Comparison of ENCODE assay signal across 16 mouse cellular contexts in the genomic region with DNA sequence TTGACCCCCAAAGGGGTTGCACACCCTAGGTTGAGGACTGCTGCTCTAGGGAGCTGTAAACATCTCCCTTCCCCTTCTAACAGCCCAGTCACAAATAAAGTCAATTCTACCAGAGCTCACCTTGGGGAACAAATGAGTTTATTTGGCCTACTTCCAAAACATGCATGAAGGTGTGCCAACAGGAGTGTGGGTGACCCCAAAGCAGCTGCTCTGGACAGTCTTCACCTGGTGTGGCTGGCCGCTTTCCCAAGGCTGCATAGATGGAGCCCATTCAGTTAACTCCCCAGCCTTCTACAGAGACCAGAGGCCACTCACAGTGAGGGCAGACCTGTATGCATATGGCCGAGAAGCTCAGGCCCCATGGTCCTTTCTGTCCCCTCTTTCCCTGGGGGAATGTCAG. TPM values are rescaled to one million over a fixed set of nuclear protein-coding genes. Genes with fewer than 3 reads are reported as not detected.
"Had no signal": no experiment of that assay in that cellular context is flagged by ENCODE, and none has a peak within 500 bp of the region (broad histone marks: within the 10 kb centered on the region; RNA-seq: fewer than 3 reads in every experiment).

No protein-coding gene starts in this region.

- ATAC-seq: hindbrain, postnatal 0 days; inflammation-experienced regulatory T-cells, adult 6 months had no signal

- DNase-seq: liver, embryonic 13.5 days; lung, adult 2 months; lung, postnatal 14 days; lung, postnatal 4 days; midbrain, embryonic 14.5 days; retina, postnatal 1 day; right cerebral cortex, postnatal 25 days; spleen, adult 18-20 months; thymus, adult 2 months; thymus, postnatal 14 days; thymus, postnatal 4 days had no signal

- H3K4me1 ChIP-seq: liver, embryonic 13.5 days; neural tube, embryonic 12.5 days had no signal

- H3K4me3 ChIP-seq: liver, embryonic 13.5 days; neural tube, embryonic 12.5 days had no signal

- H3K27me3 ChIP-seq: liver, embryonic 13.5 days; neural tube, embryonic 12.5 days had no signal

- H3K9me3 ChIP-seq: liver, embryonic 13.5 days; neural tube, embryonic 12.5 days had no signal

- H3K36me3 ChIP-seq: liver, embryonic 13.5 days; neural tube, embryonic 12.5 days had no signal

- H3K4me2 ChIP-seq: liver, embryonic 13.5 days; midbrain, embryonic 11.5 days; neural tube, embryonic 12.5 days had no signal

- H3K27ac ChIP-seq: hindbrain, postnatal 0 days; kidney, postnatal 0 days; liver, embryonic 13.5 days; neural tube, embryonic 12.5 days had no signal

- H3K9ac ChIP-seq: liver, embryonic 13.5 days; neural tube, embryonic 12.5 days had no signal

RNA-seq across cellular contexts. Expression of a gene that starts 43.0 kb away (rescaled TPM):
- polyA plus RNA-seq: inflammation-experienced regulatory T-cells, adult 6 months had no signal
